ENCODE assay signal across 8 mouse cellular contexts in the genomic region with DNA sequence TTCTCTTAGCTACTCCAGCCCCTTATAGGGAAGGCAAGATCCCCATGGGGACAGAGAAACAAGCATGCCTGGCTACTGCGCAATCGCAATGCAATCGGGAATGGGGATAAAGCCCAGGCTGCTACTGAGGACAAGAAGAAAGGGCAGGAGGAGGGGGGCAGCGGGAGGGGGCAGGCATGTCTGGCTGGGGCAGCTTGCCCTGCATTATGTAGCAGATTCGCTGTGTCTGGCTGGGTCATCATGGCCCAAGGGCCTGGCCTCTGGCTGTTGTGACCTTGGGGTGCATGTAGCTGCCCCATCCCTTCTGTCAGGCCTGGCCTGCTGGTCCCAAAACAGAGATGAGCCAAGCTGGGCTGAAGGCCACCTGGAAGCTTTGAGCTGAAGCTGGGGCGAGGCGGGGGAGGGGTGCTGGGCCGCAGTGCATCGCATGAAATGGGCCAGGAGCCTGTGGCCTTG. TPM values are rescaled to one million over a fixed set of nuclear protein-coding genes. Genes with fewer than 3 reads are reported as not detected.
DNase-seq lines count a peak whose midpoint lies in the region; ATAC-seq and TF ChIP-seq lines count a peak whose summit lies in the region.

No protein-coding gene starts in this region.

- no peak overlapping the region for H3K4me2 ChIP-seq in lung, embryonic 16.5 days (ENCODE audit: low read depth, low read length)
- no peak overlapping the region for H3K4me2 ChIP-seq in hindbrain, embryonic 15.5 days

- no peak for TF ChIP-seq CTCF in gastrocnemius, adult 2 months (IDR thresholded peaks at IDR 0.05)

- DNase-seq in lung, postnatal 14 days, result no peak
- DNase-seq in cerebellum, adult 18-20 months, result peak; percentile 97 to 98
- peak; percentile 92 for DNase-seq in gastrocnemius, adult 2 months
- DNase-seq in ovary, postnatal 14 days (ENCODE audit: low spot score), result peak; percentile 53
- no peak for DNase-seq in thymus, postnatal 10 days (ENCODE audit: low spot score in 2 of 2)

- H3K27ac ChIP-seq in lung, embryonic 16.5 days (ENCODE audit: low read length), result no peak overlapping the region
- H3K27ac ChIP-seq in gastrocnemius, adult 2 months, result peak overlapping the region; percentile 83
- H3K27ac ChIP-seq in hindbrain, embryonic 15.5 days (replicated peaks), result peak overlapping the region; percentile 68

- peaks cover 29% of the 10 kb centered on the region for H3K4me1 ChIP-seq in lung, embryonic 16.5 days (replicated peaks; ENCODE audit: control insufficient read depth, insufficient read depth, low read length)
- H3K4me1 ChIP-seq in hindbrain, embryonic 15.5 days (replicated peaks), result peaks cover 27% of the 10 kb centered on the region

- H3K27me3 ChIP-seq in lung, embryonic 16.5 days (ENCODE audit: control insufficient read depth, insufficient read depth, low read depth, low read length), result no peaks in the 10 kb centered on the region
- no peaks in the 10 kb centered on the region for H3K27me3 ChIP-seq in hindbrain, embryonic 15.5 days

- WGBS in lung, embryonic 16.5 days, result 62% methylated on average over 9 of the region's 9 CpGs
- WGBS in hindbrain, embryonic 15.5 days, result 19% methylated on average over 9 of the region's 9 CpGs

- intact Hi-C loops in gastrocnemius, adult 2 months (cut with DNase I), result loop anchor here (5.0 kb wide), 1 partner anchor 43 kb away; no protein-coding TSS in a partner anchor

- H3K9me3 ChIP-seq in lung, embryonic 16.5 days (ENCODE audit: control insufficient read depth, low read length), result no peaks in the 10 kb centered on the region
- H3K9me3 ChIP-seq in hindbrain, embryonic 15.5 days, result no peaks in the 10 kb centered on the region

- no peak for ATAC-seq in lung, embryonic 16.5 days (ENCODE audit: low read depth)
- no peak for ATAC-seq in hindbrain, embryonic 15.5 days (ENCODE audit: low FRiP score, low read depth)
- no peak for ATAC-seq in monocyte, adult 5-6 weeks (replicated peaks; ENCODE audit: insufficient number of reproducible peaks, low FRiP score, low TSS enrichment, poor library complexity, severe bottlenecking)

- peak overlapping the region; percentile 32; the same call in 1 of the 2 replicates for H3K9ac ChIP-seq in lung, embryonic 16.5 days (ENCODE audit: low read length)
- H3K9ac ChIP-seq in hindbrain, embryonic 15.5 days, result no peak overlapping the region

- H3K4me3 ChIP-seq in lung, embryonic 16.5 days (ENCODE audit: low read length), result no peak overlapping the region
- no peak overlapping the region; the same call in 1 of the 2 replicates for H3K4me3 ChIP-seq in gastrocnemius, adult 2 months
- H3K4me3 ChIP-seq in hindbrain, embryonic 15.5 days, result no peak overlapping the region

- H3K36me3 ChIP-seq in lung, embryonic 16.5 days (ENCODE audit: control insufficient read depth, insufficient read depth, low read length), result no peaks in the 10 kb centered on the region
- H3K36me3 ChIP-seq in hindbrain, embryonic 15.5 days, result peaks cover 23% of the 10 kb centered on the region

RNA-seq across cellular contexts. Expression of a gene that starts 27.8 kb away (rescaled TPM):
- 83.2 and 87.4 TPM in 2 replicates for polyA plus RNA-seq in lung, embryonic 16.5 days (2015; fragmentation: Nextera tagmentation; extraction: Ambion mirVana)
- 1 to 10 TPM; 5.9 to 6.5 TPM for total RNA-seq in gastrocnemius, adult 2 months (2021)
- polyA plus RNA-seq in hindbrain, embryonic 15.5 days (2015; fragmentation: Nextera tagmentation; extraction: Ambion mirVana), result 18.8 and 24.5 TPM in 2 replicates
- 92.1 to 198 TPM (median 119 TPM) in 3 replicates for total RNA-seq in monocyte, adult 5-6 weeks (2017)

RNA-seq across cellular contexts. Expression of a gene that starts 51.2 kb away (rescaled TPM):
- 54.7 and 58.8 TPM in 2 replicates for polyA plus RNA-seq in lung, embryonic 16.5 days (2015; fragmentation: Nextera tagmentation; extraction: Ambion mirVana)
- total RNA-seq in gastrocnemius, adult 2 months (2021), result 10 to 100 TPM; 45.6 to 57.5 TPM
- 62.5 and 65.9 TPM in 2 replicates for polyA plus RNA-seq in hindbrain, embryonic 15.5 days (2015; fragmentation: Nextera tagmentation; extraction: Ambion mirVana)
- total RNA-seq in monocyte, adult 5-6 weeks (2017), result 40.1 to 46.6 TPM (median 44.7 TPM) in 3 replicates

RNA-seq across cellular contexts. Expression of a gene that starts 52.8 kb away (rescaled TPM):
- polyA plus RNA-seq in lung, embryonic 16.5 days (2015; fragmentation: Nextera tagmentation; extraction: Ambion mirVana), result 16.9 and 19.5 TPM in 2 replicates
- total RNA-seq in gastrocnemius, adult 2 months (2021), result 10 to 100 TPM; 18.7 to 24.3 TPM
- polyA plus RNA-seq in hindbrain, embryonic 15.5 days (2015; fragmentation: Nextera tagmentation; extraction: Ambion mirVana), result 13.6 and 16.1 TPM in 2 replicates
- 29.0 to 50.5 TPM (median 36.3 TPM) in 3 replicates for total RNA-seq in monocyte, adult 5-6 weeks (2017)

Comparison
In these comparisons a context has a peak if more than half of its experiments do, and no peak if none do; other contexts are left out.
1. DNase-seq: peak in cerebellum, adult 18-20 months (2 of 2), gastrocnemius, adult 2 months (single experiment) and ovary, postnatal 14 days (single experiment); none in lung, postnatal 14 days (single experiment) and thymus, postnatal 10 days (0 of 2).
2. RNA of a gene that starts 27.8 kb away (total RNA-seq): 92.1 to 198 TPM in monocyte, adult 5-6 weeks; 5.9 to 6.5 TPM in gastrocnemius, adult 2 months; every median in the first group is over 10 times any median in the second.